Mouse (Mus musculus): ENCODE data around the gene Arl6. TPM values are rescaled to one million over a fixed set of nuclear protein-coding genes. Genes with fewer than 3 reads are reported as not detected.

The Arl6 gene
- polyA plus RNA-seq (2015; fragmentation: Illumina TruSeq; extraction: RNeasy Lipid Tissue Mini Kit (QIAGEN cat#74804); ENCODE audit: low read depth, low replicate concordance): 52.2 TPM

DNA sequence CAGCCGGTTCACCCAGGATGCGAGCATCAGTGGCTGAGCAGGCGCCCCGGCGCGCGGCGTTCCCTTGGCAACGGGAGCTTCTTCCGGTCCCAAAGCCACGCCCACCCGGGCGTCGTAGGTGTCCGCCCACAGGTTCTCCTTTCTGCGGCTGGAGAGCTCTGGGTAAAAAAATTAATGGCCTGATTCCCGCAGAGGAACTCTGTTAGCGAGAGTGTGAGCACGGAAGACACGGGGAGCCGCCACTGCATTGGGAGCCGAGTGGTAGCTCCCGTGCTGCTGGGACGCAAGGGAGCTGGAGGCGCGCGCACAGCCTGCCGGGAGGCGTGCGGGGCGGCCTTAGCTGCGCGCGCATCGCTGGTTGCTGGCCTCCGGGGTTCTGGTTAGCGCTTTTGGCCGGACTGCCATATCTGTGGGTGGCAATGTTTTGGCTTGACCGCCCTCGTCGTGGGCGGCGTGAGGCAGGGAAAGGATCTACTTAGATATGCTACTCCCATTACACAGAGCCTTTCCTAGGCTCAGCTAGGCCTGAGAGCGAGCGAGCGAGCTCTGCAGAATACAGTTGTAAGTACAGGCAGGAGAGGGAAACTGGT is at the start of gene Arl6:
Arl6 (minus strand) TSS at position 290 of the 590 bp plus-strand sequence.

DNA sequence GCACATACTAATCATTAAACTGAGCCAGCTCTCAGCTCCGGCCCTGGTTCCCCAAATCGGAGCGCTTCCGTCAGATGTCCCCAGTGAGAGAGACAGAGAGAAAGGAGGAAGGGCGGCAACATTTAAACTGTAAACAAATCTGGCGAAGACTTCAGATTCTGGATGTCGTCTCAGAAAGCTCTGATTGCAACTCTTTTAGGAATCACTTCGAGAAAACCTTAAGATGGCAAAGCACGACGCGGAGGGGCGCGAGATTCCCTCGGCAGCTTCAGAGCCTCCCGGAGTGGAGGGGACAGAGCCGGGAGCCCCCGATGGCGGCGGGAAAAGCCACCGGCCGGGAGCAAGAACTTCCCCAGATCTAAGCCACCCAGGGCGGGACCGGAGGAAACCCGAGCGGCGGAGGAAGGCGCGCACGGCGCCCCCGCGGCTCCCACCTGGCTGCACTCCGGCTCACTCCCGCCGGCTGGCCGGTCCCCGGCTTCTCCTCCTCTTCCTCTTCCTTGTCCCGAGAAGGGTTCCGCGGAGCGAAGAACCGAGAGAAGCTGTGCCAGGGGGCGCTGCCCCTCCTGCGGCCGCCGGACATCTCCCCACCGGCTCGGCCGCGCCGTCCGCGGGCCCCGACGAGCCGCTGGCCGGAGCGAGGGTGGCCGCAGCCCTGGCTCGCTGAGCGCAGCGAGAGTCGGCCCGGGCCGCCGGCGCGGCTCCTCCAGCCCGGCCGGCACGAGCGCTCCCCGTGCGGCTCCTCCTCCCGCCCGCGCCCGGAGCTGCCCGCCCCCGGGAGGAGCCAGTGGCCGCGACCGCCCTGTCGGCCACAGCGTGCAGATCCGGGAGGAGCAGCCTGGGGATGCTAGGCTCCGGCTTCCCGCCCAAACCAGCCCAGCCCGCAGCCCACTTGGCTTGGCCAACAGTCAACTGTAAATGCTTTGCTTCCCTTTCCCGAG is 38.6 kb downstream of the Arl6 start, which contains the start of gene Crybg3:
Crybg3 (minus strand) TSS at position 669 of the 941 bp plus-strand sequence.

Other genes with a start within 250 kb of the Arl6 start
- gene Gabrr3, start 232.1 kb downstream of the Arl6 start, polyA plus RNA-seq (2015; fragmentation: Illumina TruSeq; extraction: RNeasy Lipid Tissue Mini Kit (QIAGEN cat#74804); ENCODE audit: low read depth, low replicate concordance): not detected
- 14.5 TPM for gene Riox2, start 167.6 kb downstream of the Arl6 start, polyA plus RNA-seq (2015; fragmentation: Illumina TruSeq; extraction: RNeasy Lipid Tissue Mini Kit (QIAGEN cat#74804); ENCODE audit: low read depth, low replicate concordance)
- gene Crybg3, start 38.4 kb downstream of the Arl6 start, polyA plus RNA-seq (2015; fragmentation: Illumina TruSeq; extraction: RNeasy Lipid Tissue Mini Kit (QIAGEN cat#74804); ENCODE audit: low read depth, low replicate concordance): 4.4 TPM